Mouse (Mus musculus) embryo, embryonic 11.5 days (tissue): ENCODE measurements around the gene Btbd9.
A peak's percentile ranks its signal among the peaks of the same experiment; 100 is the strongest.
"Not testable (repeated sequence)": the region's sequence is repeated elsewhere in the genome, so short reads cannot be mapped to it uniquely, and the experiment has no call there.

ENCODE experiments used
- DNase-seq: peaks from one replicate; pipeline ENCODE4 v3.0.0-alpha.2; 2012; ENCODE audit warnings: low read depth, low spot score

The Btbd9 gene

DNA sequence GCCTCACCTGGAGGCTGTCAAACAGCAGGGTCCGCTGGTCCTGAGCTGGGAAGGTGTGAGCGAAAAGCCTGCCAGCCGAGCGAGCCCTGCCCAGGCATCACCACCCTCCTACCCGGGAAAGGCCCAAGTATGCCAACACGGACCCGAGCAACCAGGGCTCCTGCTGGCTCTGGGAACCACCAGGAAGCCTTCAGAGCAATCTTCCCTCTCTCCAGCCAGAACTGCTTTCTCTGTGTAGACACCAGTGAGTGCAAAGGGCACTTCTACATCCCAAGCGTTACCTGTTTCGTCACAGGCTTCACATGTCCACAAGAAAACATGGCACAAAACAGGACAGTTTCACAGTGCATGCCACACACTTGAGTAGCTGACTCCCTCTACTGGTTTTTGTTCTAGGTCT lies 63.3 kb downstream of the Btbd9 start:
- no peak for DNase-seq

DNA sequence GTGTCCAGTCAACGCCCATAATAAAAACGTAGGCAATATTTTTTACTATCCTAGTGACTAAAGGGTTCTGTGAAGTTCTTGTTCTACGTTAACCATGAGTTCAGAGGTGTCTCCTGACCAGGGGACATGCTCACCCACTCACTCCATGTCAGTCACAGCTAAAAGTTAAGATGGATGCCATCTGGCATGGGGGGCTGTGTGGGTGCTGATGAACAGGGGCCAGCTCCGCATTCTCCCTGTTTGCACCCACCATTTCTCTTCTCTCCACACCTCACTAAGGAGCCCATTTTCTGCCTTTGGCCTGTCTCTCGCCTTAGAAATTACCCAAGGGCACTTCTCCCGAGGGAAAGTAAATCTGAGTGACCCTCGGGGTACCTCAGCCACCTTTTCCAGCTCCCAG lies 63.8 kb downstream of the Btbd9 start:
- DNase-seq = no peak

DNA sequence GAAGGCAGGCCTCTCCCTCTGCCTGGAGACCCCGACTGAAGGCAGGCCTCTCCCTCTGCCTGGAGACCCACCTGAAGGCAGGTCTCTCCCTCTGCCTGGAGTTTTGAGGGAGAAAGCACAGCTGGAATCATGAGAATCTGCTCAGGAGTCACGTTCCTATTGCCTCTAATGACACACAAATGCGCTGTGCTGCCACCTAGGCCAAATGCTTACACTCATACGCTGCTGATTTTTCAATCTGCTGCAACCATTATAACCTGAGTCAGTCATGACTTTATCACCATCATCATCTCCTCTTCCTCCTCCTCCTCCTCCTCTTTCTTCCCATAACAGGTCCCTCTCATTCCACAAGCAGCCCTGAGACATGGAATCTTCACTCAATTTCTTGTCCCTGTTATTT lies 64.3 kb downstream of the Btbd9 start:
- no peak for DNase-seq

DNA sequence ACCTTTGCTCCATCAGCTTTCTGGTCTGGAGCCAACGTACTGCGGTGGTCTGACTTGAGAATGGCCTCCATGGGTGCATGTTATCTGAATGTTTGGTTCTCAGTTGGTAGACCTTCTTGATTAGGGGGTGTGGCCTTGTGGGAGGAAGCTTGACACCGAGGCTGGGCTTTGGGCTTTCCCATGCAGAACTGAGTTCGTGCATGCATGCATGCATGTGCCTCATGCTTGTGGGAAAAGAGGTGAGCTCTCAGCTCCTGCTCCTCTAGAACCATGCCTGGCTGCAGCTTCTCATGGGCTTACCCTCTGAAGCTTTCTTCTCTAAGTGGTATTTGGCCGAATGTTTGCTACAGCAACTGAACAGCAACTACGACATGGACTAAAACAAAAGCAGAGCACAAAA lies 64.9 kb downstream of the Btbd9 start:
- no peak for DNase-seq

DNA sequence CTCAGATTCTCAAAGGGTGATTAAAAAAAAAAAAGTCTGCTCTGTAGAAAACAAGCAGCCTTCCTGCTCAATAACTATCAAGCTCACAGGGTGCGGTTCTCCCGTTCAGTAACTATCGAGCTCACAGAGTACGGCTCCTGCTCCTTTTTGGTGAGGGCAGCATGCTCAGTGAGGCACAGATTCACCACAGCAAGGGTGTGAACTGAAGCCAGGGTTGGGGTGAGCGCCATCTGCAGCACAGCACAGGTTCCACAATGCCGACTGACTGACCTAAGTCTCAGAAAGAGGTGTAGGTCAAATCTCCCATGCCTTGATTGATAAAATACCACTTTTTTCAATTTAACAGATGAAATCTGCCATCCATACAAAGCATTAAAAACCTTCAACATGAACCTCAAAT lies 66.1 kb downstream of the Btbd9 start:
- no peak for DNase-seq

DNA sequence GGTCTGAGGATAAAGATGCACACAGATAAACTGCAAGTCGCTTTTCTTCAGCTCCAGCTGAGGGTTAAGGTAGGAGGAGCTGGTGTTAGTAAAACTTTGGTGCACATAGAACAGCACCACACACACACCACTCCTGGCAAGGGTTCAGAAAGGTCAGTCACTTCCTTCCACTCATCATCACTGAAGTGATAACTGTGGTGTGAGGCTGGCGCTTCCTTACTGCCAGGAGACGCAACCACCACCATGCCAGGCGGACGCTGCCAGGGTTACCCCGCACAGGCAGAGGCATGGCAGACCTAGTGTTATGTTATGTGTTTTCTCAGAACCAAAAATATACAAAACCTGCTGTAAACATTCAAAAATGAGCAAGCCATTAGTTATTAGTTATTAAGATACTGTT lies 66.6 kb downstream of the Btbd9 start:
- DNase-seq = no peak

DNA sequence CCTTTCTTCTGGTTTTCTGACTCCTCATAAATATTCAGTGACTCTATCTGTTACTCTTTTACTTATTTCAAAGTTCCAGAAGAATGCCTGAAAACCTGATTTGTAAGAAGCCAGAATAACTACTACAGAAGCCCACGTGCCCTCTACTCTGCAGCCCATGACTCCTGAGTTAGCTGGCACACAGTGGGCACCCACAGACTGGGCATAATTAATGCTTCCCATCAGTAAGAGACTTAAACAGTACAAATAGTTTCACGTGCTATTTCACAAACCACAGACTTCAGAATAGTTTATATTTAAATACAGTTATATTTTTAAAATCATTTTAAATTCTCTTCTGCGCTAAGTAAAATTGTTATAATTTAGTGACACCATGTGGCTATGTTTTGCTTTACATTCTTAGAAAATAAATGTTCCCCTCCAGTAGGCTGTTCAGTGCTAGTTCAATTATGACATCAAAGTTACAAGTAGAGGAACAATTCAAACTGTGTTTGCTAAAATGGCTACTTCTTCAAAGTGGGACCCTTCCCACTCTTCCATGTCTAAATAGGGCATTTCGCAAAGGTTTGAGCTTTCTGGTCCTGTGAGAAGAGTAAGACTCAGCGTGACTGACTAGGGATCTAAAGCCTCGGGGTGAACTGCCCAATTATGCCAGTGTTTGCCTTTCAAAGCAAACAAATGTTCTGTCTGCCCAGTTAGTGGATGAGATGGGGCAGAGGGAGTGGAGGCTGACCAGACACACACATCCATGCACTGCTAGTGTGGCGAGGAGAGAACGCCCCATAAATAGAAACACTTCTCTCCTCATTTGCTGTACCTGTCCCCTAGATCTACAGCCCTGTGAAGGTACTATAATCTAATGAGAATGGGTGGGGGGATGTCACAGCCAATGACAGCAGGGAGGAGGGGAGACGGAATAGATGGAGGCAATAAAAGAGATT lies 68.4 kb downstream of the Btbd9 start:
- no peak for DNase-seq

DNA sequence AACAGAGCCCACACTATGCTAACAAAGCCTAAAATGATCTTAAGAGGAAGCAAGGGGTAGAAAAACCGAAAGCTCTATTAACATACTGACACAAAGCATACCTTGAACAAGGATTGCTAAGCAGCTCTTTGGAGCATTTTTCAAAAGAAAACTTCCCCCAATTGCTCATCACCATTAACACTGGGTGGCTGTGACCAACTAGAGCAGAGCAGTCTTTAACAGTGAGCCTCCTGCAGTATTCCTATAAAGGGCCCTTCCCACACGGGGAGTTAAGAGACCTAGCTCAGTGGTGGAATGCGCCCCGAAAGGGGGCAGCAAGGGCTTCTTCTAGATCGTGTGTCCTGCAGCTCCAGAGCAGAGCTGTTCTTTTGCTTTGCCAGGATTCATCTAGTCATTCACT lies 69.4 kb downstream of the Btbd9 start:
- DNase-seq = no peak

DNA sequence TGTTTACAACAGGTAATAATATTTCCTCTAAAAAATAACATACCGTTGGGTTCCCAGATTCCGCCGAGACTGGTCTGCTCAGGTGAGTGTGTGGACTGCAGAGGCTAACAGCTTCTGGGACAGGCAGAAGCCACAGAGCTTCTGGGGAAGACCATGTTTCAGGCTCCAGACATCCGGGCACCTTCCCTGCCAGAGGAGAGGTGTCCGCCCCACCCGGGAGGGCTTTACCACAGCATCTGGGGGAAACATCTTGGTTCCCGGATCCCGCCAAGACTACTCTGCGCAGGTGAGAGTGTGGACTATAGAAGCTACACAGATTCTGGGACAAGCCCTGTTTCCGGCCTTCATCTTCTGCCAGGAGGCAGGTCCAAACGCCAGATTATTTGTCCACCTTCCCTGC lies 76.7 kb downstream of the Btbd9 start:
- DNase-seq = not testable (repeated sequence)

DNA sequence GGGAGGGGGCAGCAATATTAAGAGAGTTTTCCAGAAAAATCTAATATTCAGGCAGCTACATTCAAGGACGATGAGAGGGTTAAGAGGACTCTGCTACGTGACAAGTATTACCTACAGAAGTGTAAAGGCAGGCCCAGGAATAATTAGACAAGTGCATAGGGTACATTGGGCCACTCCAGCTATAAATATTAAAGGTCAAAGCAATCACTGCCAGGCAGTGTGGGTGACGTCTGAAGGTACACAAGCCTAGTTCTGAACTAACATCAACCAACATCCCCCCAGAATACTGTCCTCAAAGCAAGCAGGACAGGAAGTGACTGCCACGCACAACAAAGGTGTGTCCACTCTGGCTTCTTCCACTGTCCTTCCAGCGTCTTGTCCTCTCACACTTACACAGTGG lies 77.5 kb downstream of the Btbd9 start:
- DNase-seq = no peak

DNA sequence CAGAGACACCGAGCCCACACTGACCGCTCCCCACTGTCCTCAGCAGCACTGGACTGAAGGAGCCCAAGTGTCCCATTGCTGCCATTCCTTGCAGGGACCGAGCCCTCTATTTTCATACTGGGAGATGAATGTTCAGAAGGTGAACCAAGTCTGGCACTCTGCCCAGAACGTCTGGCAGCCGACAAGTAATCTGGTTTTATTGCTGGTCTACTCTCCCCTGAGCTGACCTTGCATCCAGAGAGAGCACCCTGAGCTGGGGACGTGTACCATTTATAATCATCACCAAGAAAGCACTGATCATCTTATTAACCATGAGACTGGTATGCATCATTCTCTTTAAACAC lies 77.9 kb downstream of the Btbd9 start:
- DNase-seq = peak; percentile 45

DNA sequence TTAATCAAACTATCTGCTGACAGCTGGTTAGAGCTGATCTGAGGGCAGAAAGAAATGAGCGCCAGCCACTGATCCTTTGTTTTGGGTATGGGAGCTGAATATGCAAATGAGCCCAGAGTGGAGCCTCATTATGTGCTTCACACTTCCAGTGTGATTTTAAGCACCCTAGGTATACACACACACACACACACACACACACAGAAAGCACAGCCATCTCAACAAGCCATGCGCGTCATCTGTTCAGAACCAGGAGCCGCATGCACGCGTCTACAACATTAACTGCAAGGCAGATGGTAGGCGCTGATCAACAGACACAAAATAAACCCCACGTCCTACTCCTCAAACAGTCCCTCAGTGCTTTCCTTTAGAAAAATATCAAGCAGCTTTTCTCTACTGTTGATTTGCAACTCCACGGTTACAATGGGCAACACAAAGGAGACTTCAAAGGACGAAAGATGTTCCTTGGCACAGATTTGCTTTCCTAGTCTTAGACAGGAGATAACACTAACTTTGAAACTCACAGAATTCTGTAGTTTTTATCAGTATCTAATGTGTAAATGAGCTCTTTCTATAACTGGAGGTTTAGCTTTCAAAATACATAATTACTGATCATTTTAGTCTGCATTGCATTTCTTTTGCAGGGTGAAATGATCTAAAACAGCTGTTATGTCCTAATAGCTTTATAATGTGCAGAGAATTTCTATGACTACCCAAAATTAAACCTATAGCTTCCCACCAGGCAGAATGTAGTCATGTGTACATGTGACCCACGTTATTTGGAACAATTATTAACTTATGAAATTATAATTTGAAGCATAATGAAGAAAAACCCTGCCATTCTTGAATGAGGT lies 78.5 kb downstream of the Btbd9 start:
- no peak for DNase-seq

DNA sequence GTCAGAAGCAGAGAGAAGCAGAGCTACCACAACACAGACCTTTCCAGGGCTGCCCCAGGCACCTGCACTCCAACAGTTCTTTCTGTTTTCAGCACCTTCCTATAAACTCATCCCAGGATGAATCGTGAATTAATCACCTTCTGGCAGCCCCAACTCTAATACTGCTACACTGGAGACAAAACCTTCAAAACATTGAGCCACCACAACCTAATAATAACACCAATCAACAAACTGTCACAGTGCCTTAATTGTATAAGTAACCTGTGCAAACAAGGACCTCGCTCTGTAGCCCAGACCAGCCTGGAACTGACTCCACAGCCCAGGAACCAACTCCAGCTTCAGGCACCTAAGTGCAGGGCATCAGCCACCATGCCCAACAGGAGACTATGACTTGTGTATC lies 80.7 kb downstream of the Btbd9 start:
- DNase-seq = no peak

DNA sequence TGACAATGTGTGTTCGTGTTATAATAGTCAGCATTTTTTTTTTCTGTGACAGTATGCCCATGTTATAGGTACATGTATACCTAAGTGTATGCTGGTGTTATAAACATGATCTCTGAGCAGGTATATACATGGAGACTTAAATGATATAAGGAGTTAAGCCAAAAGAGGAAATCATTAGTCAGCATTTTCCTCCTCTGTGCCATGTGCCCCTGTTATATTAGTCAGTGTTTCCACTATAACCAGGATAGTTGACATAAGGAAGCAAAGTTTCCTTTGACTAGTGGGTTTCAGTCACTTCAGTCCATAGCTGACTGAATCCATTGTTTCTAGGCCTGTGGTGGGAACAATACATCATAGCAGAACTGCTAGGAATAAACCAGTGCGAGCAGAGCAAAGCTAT lies 81.1 kb downstream of the Btbd9 start:
- DNase-seq = no peak

DNA sequence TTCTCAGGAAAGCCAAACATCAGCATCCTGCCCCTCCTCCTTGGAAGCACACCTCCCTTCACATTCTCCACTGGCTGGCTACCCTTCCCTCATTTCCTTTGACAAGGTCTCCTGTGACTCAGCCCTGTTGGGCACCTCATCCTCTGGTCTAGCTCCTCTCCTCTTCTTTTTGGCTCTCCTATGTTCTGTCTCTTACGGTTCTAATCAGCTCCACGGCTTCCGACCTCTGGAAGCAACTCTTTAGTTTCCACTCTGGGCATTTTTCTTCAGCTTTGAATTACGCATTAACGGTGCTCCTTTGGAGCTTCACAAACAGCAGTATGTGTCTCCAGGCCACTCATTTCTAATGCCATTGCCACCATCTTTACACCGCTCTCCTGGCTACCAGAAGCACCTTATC lies 82.8 kb downstream of the Btbd9 start:
- DNase-seq = no peak

DNA sequence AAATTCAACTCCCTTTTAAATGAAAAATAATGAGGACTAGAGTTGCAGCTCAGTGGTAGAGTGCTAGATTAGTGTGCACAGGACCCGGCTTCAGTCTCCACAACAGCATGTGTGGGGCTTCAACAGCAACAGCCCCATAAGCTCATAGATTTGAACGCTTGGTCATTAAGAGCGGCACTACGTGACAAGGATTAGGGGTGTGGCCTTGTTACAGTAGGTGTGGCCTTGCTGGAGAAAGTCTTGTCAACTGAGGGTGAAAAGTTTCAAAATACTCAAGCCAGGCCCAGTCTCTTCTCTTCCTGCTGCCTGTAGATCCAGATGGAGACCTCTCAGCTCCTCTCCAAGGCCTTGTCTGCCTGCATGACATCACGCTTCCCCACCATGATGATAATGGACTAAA lies 84.1 kb downstream of the Btbd9 start:
- no peak for DNase-seq

DNA sequence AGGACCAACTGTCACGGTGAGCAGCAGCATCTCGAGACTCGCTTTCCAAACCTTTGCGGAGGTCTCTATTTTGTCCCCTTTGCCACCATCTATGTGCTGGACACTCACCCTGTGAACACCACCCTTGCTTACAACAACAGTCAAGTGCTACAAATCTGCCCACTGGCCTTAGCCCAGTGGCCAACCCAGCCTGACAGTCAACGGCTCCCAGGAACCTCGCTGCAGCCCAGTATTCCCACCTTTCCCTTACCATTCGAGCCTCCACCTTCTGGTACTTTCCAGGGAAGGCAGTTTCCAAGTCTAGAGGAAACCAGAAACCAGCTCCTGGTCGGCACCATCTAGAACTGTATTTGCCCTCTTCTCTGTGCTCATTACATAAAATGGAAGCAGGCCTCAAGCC lies 84.7 kb downstream of the Btbd9 start:
- no peak for DNase-seq

DNA sequence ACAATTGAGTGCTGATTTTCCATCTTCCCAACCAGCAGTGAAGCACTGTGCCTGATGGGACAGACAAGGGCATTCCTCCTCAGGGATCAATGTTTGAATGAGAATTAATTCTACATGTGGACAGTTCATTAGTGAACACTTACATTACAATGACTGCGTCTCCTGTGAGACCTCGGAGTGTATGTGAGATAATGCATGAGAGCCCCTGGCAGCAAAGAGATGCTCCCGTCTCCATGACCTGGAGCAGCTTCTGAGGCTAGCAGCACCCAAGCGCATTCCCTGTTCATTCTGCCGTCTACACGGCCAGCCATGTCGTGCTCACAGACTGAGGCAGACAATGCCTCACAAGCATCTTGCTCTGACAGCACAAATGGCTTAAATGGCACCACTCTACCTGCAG lies 85.7 kb downstream of the Btbd9 start:
- DNase-seq = no peak

DNA sequence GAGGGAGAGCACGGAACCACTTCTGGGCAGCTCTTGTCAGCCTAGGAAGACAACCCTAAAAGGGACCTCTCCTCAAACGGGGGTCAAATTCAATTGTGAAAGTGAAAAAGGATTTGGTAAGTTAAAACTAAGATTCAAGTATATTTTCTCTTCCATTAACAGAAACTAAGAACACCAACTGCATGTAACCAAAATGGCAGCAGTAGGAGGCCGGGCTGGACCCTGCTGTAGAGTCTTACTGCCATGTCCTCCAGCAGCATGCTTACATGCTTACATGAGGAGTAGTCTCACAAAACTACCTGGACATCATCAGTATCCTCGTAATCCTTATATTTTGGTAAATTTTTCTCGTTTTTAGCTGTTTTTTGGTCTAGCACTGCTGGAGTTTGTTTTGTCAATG lies 86.2 kb downstream of the Btbd9 start:
- DNase-seq = no peak

DNA sequence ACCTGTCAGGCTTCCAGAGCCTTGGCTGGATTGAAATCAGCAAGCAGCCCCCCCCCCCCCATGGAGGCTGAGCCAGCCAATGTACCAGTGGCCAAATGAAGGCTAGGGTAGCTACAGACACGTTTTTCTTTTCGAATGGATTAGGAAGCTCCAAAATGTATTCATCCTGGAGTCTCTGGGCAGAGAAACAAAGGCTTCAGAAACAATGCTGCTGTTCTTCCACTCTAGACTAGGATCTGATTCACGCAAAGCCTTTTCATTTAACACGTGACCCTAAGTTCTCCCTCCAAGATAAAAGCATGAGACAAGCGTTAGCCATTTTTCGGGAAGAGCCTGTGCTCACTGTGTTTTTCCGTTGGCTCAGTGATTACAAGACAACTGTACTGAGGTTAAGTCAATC lies 86.7 kb downstream of the Btbd9 start:
- no peak for DNase-seq

DNA sequence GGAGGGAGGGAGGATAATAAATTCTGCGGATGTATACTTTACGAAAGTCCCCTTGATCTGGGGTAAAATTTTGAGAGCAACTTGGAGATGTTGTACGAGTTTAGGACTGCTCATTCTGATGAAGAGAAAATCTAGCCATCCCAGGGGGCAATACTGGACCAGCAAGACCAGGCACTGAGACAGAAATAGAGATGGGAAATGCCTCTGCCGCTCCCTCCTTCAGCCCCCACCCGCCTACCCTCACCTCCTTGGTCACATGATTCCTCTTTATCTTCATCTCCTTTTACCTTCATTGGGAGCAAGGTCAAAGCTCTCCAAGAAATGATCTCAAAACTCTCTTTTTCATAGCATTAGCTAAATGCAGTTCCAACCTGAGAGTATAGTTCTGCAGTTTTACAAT lies 88.6 kb downstream of the Btbd9 start:
- no peak for DNase-seq

DNA sequence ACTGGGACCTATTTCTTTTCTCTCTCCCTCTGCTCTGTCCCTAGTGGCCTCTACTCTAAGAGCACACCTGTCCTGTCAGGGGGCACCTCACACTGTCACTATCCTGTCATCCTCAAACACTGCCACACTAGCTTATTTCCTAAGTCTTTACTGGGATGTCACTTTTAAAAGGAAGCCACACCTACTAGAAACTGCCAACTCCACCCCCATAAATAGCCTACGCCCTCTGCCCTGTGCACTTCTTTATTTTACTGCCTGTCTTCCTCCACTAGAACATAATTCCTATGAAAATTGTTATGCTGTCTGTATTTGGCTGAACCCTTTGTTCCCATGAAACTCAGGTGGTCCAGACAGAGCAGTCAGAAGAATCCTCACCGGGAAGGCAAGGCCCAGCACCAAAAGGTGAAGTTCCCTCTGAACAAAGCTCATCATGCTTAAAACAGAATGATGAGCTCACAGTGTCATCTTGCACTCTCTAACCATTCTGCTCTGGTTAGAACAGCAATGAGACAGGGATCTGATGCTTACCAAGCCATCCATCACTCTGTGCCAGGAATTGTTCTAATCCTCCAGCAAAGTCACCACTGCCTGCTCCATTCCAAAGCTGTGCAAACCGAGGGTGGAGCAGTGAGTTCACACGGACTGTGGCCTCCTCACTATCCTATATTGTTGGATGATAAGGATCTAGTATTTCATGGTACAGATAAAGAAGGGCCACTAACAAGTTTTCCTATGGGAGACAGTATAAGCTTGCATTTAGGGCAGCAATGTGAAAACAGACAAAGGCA lies 91.0 kb downstream of the Btbd9 start:
- no peak for DNase-seq
